Mouse (Mus musculus) adrenal gland, adult 8-10 months (tissue): ENCODE results near the gene Lamtor4. TPM values are rescaled to one million over a fixed set of nuclear protein-coding genes. Genes with fewer than 3 reads are reported as not detected.
"Not testable (repeated sequence)": the region's sequence is repeated elsewhere in the genome, so short reads cannot be mapped to it uniquely, and the experiment has no call there.

Source experiments
- DNase-seq: peaks from one replicate; pipeline ENCODE4 v3.0.0; 2022
- total RNA-seq, 4 experiments: library from RNA; stranded (reverse); gene quantifications; 2 replicates each; pipeline ENCODE4 v1.2.4; 2022

Gene Lamtor4
- 100 to 1,000 TPM in 2 of 4 experiments, 10 to 100 TPM in 2; 86.5 to 106 (median 99.5) TPM for total RNA-seq

DNA sequence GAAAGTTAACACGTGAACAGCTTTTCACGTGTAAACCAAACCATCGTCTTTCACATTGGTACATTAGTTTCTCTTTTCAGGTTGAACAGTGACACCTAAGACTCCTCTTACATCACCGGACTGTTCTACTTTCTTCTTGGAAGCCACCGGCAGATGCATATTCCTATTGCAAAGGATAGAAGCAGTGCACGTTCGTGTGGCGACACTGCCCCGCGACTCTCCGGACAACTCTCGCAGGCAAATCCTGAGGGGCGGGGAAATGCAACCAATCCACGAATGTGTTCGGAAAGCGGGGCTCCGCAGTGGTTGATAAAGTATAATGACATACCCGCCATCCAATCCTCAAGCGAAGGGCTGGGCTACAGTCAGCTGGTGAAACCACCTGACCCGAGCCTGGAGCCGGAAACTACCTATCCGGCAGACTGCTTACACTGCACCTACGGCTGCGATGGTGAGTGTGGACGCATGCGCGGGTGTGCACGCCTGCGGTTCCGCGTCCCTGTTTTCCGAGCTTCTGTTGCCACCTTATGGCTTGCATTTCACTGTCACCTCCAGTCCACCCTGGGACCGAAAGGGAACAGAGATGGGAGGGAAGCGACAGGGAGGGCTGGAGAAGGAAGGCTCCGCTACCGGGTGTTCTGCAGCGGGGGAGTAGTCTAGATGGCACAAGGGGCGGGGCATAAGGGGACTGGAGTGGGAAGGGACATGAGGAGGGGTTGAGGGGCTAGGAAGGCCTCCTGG is at the start of gene Lamtor4:
Gene Lamtor4, plus strand, starts transcription at position 130 of the 741 bp plus-strand sequence.
- DNase-seq, result peak; percentile 96

DNA sequence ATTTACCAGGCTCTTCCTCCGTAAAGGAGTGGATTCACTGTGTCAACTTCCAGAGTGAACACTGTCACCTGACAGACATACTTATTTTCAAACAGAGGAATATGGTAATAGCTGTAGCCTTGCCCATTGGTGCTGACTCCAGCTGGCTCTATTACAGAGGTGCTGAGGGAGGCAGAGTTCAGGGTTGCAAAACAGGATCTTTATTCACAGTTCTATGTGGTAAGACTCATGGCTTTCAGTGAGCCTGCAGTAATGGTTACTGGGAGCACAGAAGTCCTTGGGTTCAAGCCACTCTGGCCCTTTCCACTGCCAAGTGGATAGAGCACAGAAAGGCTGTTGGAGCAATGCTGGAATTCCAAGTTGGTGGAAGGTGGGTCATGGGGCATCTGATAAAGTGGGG is 48.0 kb upstream of the Lamtor4 start:
- DNase-seq, result peak; percentile 33

DNA sequence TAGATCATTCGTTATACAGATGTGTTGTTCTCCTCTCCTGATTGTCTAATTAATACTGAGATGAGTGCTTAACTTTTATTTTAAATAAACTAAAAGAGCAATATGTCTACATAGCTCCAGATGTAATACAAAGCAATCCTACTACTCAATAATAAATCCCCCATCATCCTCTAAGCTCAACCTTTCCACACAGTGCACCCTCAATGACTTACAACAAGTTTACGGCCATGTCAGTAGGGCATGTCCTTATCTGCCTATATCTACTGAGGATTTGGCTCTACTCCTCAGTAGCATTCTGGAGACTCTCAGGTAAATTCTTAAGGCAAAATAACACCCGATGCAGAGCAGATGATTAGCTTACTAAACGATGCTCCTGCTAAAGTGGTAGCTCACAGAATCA is 47.4 kb upstream of the Lamtor4 start:
- no peak for DNase-seq

DNA sequence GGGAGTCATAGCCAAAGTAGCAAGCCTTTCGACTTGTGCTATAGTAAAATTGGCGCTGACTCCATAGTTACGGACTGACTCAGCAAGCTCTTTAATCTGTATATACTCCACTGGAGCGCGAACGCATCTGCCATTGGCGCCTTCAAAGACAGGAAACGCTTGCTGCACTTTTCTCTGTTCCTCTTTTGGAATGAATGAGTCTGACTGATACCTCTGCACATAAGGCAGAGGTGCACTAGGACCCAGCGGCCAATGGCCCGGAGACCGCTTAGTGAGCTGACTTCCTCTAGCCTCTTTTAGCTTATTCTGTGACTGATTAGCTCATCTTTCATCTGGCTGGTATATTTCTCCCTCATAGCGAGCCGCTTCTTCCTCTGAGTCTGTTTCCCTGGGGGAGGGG is 38.6 kb upstream of the Lamtor4 start:
- DNase-seq, result not testable (repeated sequence)

DNA sequence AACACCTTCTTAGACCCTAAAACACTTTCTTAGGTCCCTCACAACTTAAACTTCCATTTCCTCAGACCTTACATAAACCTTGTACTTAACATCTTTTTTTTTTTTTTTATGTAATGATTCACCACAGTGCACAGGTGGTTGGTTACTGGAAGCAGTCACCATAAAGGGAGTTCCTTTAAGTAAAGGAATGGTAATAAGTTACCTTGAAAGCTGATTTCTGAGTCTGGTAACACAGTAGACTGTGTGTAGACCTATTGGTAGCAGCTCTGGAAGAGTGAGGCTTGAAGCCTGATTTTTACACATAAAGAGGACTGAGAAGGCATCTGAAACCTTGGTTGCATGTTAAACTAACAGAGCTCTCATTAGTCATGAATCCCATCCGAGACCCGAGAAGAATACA is 35.4 kb upstream of the Lamtor4 start:
- no peak for DNase-seq

DNA sequence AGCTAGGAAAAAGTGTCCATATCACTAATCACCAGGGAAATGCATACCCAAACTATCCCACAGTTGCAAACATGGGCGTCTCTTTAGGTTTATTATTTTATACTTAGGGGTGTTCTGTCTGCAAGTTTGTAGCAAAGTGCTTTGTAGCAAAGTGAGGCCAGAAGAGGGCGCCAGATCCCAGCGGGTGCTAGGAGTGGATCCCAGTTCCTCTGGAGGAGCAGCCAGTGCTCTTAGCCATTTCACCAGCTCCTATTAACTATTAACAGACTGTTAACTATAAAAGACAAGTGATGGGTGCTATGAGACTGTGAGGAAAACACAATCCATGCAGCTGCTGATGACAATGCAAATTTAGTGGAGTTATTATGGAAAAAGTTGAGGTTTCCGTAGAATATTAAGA is 33.2 kb upstream of the Lamtor4 start:
- peak; percentile 76 for DNase-seq

DNA sequence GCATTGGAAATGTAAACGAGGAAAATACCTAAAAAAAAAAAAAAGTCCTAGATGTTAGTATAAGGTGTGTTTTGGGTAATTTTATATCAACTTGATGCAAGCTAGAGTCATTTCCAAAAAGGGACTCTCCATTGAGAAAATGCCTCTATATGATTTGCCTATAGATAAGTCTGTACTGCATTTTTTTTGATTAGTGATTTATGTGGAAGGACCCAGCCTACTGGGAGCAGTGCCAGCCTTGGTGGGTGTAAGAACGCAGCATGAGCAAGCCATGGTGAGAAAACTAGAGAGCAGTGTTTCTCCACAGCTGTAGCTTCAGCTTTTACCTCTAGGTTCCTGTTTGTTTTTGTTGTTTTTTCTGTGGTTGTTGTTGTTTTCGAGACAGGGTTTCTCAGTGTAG is 32.0 kb upstream of the Lamtor4 start:
- DNase-seq, result no peak

DNA sequence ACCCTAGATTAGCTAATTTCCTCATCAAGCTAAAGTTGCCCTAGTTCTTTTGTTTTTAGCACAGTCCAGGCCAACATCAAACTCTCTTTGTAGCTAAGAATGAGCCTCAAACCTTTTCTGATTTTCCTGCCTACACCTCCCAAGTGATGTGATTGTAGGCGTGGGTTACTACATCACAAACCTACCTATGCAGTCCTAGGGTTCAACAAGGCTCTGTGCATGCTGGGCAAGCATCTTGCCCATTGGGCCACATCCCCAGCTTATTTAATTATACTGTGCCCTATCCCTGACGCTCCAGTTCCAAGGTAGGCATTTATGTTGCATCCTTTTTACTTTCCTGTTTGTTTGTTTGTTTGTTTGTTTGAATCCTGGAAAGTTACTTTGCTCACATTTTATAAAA is 29.6 kb upstream of the Lamtor4 start, which contains the start of gene Nxpe5:
Gene Nxpe5, plus strand, starts transcription at position 199 of the 400 bp plus-strand sequence.
- no peak for DNase-seq

DNA sequence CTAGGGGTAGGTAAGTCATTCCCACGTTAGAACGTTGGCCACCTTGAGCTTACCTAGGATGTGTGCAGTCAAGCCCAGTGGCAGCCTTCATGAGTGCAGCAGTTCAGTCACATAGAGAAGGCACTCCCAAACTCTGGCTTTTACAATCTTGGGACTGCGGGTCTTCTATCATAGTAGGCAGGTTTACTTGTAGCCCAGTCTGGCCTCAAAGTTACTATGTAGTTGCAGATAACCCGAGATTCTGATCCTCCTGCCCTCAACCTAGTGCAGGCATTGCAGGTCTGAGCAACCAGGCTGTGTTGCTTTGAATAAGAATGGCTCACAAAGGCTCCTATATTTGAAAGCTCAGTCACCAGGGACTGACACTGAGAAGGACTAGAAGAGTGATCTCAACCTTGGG is 28.8 kb upstream of the Lamtor4 start:
- no peak for DNase-seq

DNA sequence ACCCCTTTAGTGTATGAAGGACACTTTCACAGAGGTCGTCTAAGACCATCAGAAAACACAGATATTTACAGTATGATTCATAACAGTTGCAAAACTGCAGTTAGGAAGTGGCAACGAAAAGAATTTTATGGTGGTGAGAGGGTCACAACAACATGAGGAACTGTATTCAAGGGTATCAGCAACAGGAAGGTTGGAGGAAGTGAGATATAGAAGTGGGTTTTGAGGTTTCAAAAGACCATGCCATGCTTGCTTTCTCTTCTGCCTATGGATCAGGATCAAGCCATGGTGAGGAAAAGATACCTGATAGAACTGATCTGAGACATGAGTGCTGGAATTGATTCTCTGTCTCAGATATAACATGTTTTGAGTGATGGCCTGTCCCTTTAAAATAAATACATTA is 27.9 kb upstream of the Lamtor4 start:
- no peak for DNase-seq

DNA sequence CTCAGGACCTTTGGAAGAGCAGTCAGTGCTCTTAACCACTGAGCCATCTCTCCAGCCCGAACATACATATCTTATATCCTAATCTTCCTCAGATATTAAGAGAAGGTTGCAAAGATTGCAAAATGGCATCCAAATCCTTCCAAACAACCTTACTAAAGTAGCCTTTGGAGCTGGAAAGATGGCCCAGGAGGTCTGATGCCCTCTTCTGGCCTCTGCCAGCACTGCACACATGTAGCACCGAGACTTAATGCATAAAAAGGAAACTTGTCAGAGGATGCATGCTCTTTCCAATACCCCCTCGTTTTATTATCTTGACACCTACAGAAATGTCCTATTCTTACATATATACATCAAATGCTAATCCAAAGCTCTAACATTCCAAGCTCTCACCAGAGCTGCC is 27.3 kb upstream of the Lamtor4 start:
- no peak for DNase-seq

DNA sequence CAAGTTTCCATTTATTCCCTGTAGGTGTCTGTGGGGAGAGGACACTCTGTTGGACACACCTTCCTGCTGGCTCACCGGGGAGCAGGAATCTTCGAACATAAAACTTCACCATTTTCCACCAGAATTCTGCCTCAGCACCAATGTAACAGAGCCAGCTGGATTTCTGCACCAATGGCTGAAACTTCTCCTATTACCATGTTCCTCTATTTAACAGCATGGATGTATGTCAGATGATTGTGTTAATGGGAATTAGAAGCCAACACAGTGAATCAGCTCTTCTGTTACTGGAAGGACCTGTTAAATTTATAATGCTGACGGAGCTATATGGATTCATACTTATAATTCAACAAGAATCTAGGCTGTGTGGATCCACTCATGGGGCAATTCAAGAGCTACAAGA is 25.8 kb upstream of the Lamtor4 start:
- no peak for DNase-seq

DNA sequence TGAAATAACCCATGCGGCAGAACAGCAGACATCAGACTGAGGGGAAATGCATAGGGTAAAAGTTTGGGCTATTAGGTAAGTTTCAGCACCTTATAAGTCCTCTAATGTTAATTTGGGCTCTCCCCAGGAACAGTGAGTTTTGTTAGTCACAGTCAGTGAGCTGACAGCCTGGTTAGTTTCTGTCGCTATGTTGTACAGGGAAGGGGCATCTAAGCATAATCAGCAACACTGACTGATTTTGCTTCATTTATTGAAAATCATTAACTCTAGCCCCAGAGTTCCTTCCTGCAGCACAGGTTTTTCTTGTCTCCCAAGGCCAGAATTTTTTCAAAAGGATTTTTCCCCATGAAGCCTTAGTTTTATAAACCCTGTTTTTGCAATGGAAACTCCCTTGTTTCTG is 21.5 kb upstream of the Lamtor4 start:
- DNase-seq, result no peak

DNA sequence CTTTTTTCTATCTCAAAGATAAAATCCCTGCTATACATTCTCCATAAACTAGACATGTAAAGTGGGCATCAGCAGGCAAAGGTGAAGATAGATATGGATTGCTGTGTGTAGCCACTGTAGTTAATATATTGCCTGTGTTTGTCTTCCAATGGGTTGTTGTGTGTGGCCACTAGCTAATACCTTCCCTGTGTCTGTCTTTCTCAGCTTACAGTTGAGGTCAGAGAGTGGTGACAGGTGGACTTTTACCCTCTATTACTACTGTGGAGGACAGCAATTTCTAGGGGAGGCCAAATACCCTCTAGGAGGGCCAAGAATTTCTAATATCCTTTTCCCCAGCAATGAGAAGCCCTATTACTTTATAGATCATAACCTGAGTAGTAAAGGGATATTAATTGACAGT is 21.1 kb upstream of the Lamtor4 start:
- DNase-seq, result no peak

DNA sequence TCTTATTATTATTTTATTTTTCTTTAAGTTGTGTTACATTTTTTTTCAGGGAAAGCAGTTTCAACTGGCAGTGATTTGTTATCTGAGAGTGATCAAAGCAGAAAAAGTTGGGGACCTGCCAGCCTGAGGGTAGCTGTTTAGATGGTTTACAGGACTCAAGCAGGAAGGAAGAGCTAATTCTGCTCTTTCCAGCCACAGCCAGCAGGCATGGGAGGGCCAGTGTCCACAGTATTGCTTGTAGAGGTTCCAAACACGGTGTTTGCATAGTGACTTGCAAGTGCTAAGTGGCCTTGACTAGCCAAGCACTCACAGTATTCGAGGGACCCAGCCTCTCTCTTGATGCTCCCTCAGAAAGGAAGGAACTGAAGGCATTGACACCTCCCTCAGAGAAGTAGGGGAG is 13.8 kb upstream of the Lamtor4 start:
- DNase-seq, result no peak

DNA sequence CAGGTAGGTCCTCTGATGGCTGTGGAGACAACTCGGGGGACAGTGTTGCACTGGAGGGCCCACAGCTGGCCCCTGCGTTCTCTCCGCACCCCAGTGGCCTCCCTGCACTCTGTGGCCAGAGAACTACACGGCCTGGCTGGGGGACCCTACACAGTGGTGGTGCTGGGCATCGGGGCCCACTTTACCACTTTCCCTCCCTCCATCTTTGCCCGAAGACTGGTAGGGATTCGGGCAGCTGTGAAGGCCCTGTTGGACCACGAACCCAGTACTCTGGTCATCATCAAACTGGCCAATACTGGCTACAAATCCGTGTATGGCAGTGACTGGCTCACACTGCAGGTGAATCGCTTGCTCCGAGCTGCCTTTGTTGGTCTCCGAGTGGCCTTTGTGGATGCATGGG is 4.1 kb upstream of the Lamtor4 start:
- no peak for DNase-seq

DNA sequence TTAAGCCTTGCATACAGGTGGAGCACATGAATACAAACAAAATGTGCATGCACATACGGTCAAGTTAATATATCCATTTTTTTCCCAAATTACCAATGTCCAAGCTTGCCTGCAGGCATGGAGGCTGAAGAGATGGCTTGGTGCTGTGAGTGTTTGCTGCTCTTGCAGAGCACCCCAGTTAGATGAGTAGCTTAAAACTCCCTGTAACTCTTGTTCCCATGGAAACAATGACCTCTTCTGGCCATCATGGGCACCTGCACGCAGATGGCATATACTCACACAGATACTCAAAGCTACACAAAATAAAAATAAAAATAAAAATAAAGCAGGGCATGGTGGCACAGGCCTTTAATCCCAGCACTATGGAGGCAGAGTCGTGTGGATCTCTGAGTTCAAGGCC is 2.2 kb upstream of the Lamtor4 start:
- no peak for DNase-seq

DNA sequence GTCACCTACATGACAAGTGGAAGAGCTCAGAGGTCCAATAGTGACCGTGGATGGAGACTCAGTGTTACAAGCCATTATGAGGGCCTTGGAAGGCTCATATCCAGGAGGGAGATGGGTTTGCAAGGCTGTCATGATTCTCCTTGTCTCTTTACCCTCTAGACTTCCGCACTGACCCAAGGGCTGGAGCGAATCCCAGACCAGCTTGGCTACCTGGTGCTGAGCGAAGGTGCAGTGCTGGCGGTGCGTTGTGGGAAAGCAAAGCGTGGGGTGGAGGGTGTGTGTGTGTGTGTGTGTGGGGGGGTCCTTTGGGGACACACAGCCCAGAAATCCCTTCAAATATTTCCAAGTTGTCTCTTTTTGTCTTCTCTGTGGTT is 799 bp downstream of the Lamtor4 start:
- no peak for DNase-seq

DNA sequence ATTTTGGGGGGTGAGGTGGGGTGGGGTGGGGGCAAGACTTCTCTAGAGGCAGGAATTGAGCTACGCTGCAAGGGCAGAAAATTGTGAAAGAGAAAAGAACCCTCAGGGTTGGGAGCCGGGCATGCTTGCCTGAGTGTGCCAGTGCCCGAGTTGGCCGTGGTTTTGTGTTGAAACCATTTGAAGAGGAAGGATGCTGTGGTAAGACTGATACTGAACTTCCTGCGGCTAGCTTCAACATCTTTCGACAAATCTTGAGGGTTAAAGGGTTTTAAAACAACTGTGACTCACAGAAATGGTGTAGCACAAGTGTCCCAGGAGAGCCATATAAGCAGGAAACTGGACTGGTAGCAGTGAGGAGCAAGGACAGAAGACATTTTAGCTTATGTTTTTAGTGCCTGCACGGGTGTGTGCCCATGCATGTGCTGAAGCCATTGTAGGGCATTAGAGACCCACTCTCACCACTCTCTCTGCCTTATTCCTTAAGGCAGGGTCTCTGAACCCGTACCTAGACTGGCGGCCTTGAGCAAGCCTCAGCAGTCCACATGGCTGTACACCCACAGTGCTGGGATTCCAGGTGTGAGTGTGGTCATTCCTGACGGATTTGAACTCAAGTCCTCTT is 1.8 kb downstream of the Lamtor4 start:
- DNase-seq, result no peak

DNA sequence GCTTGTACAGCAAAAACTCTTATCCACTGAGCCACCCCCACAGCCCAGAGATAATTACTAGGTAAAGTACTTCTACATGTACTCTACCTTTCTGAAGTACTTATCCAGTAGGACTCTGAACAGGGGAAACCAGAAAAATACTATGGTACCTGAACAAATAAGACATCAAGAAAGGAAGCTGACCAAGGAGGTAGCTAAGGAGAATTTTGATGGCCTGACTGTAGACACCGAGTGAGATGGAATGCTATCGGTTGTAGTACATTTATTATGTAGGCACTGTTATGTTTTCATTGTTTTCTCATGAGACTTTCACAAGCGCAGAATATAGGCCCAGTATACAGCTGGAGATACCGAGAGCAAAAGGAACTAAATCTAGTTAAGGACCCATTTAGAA is 2.3 kb downstream of the Lamtor4 start:
- no peak for DNase-seq

DNA sequence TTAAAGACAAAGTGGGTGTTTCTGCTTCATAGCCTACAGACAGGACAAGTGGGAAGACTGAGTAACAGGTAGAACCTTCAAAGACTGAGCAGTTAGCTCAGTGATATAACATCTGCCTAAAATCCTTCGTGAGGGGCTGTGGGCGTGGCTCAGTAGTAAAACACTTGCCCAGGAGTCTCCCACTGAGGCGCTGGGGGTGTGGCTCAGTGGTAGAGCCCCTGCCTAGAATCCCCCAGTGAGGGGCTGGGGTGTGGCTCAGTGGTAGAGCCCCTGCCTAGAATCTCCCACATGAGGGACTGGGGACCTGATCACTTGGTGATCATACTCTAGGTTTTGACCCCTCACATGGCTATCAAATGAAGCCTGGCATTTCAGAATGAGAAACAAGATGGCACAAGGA is 2.8 kb downstream of the Lamtor4 start:
- DNase-seq, result no peak

DNA sequence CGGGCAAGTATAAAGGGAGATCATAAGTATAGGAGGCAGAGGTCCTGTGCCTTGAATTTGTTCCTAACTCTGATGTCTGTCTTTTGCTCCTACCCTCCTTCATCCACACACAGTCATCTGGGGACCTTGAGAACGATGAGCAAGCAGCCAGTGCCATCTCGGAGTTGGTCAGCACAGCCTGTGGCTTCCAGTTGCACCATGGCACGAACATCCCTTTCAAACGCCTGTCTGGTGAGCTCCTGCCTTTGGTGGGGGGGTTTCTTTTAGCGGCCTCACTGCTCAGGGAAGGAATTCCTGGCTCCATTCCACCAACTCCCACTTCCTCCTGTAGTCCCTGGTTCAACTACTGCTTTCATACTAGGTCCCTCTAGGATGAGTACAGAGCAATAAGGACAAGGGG is 3.3 kb downstream of the Lamtor4 start:
- peak; percentile 55 for DNase-seq

DNA sequence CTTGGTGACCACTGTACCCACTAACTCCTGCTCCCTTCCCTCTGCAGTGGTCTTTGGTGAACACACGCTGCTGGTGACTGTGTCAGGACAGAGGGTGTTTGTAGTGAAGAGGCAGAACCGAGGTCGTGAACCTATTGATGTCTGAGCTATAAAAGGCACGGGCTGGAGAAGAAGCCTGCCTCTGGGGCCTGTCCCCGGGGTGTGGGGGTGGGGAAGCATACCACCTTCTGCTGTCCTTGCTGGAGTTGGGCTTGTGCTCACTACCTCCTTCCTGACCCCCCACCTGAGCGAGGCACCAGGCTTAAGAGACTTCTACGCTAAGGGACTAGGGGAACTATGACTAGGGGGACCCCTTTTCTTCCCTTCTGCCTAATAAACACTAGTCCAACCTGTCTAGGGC is 3.7 kb downstream of the Lamtor4 start:
- DNase-seq, result no peak

DNA sequence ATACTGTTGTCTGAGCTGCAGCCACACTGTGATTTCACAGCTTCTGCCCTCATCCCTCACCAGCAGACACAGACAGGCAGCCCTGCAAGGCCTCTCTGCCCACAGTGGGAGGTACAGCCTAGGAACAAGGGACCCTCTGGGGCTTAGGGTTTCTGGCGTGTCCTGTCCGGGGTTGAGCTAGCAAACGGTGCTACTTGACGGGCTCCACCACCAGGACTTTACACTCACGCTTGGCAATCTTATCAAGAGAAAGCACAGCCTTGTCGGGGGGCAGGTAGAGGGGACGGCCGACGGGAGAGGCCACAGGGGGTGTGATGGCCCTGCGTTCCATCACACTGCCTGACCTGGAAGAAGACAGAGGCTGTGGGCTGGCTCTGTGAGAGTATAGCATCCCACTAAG is 4.8 kb downstream of the Lamtor4 start:
- no peak for DNase-seq

DNA sequence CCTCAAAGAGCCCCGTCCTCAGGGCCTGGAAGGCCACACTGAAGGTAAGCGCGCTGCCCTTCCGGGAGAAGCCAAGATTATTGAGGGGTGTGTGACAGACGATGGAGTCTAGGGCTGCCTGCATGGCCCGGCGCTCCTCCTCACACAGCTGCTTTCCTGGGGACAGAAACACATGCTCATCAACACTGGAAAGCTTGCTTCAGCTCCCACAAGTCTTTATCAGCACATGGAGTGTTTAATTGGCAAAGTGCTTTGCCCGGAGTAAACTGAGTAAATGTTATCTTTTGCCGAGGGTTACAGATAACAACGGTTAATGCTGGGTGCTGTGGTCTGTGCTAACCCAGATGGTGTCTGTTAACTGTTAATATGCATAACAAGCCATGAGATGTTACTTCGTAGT is 5.6 kb downstream of the Lamtor4 start:
- no peak for DNase-seq
